Mouse (Mus musculus) testis, adult 2 months (tissue): ENCODE results near the gene Ros1. TPM values are rescaled to one million over a fixed set of nuclear protein-coding genes. Genes with fewer than 3 reads are reported as not detected.

Source experiments
- H3K27ac ChIP-seq: fragments of 200-500 bp; 2 replicates; pipeline ENCODE4 v1.5.1; 2012; ENCODE audit warnings: low read depth, low read length; ENCODE audit not compliant: control insufficient read depth, insufficient read depth
- H3K27me3 ChIP-seq: fragments of 200-500 bp; 2 replicates; pipeline ENCODE4 v1.6.1; 2012; ENCODE audit warnings: mild to moderate bottlenecking, low read length, moderate library complexity; ENCODE audit not compliant: control insufficient read depth, insufficient read depth
- H3K36me3 ChIP-seq: fragments of 200-500 bp; 2 replicates; pipeline ENCODE4 v1.6.1; 2012; ENCODE audit warnings: mild to moderate bottlenecking, low read length; ENCODE audit not compliant: control insufficient read depth, insufficient read depth
- H3K4me1 ChIP-seq: fragments of 200-500 bp; 2 replicates; pipeline ENCODE4 v1.6.1; 2012; ENCODE audit warnings: low read length; ENCODE audit not compliant: control insufficient read depth, insufficient read depth
- H3K4me3 ChIP-seq: fragments of 200-500 bp; 2 replicates; pipeline ENCODE4 v1.5.1; 2012; ENCODE audit warnings: low read depth, mild to moderate bottlenecking, low read length, moderate library complexity, mixed read lengths; ENCODE audit not compliant: control insufficient read depth
- CTCF ChIP-seq: fragments of 200-500 bp; IDR thresholded peaks from 2 replicates; pipeline ENCODE4 v1.5.1; 2012; ENCODE audit warnings: low read depth, mild to moderate bottlenecking, inconsistent platforms, low read length, moderate library complexity; ENCODE audit not compliant: control insufficient read depth, insufficient read depth, insufficient replicate concordance
- POLR2A ChIP-seq: fragments of 200-500 bp; IDR thresholded peaks from 2 replicates; pipeline ENCODE4 v1.6.1; 2012; ENCODE audit warnings: low read depth, mild to moderate bottlenecking, inconsistent platforms, low read length, moderate library complexity; ENCODE audit not compliant: control insufficient read depth
- polyA plus RNA-seq: library from polyadenylated mRNA; depleted of rRNA; stranded (reverse); fragments of >200 nt; gene quantifications from 2 replicates; pipeline ENCODE4 v1.2.3, GENCODE M21; 2012

The Ros1 gene
- polyA plus RNA-seq, 1 experiment, result 0.21 TPM

GRCm38 (mm10) chr10:52072482-52072881 is 122.6 kb downstream of the Ros1 start:
- Histone ChIP-seq H3K27ac (no peak overlapping the region), H3K27me3 (no peaks in the 10 kb centered on the region), H3K4me1 (no peaks in the 10 kb centered on the region), H3K36me3 (no peaks in the 10 kb centered on the region), H3K4me3 (no peak overlapping the region)
- no peak for TF ChIP-seq POLR2A
- TF ChIP-seq CTCF, result no peak

GRCm38 (mm10) chr10:52048287-52048686 is 146.8 kb downstream of the Ros1 start:
- H3K27ac ChIP-seq, result no peak overlapping the region
- no peak overlapping the region for H3K4me3 ChIP-seq
- no peaks in the 10 kb centered on the region for H3K36me3 ChIP-seq
- H3K27me3 ChIP-seq, result no peaks in the 10 kb centered on the region
- H3K4me1 ChIP-seq, result no peaks in the 10 kb centered on the region
- TF ChIP-seq CTCF (no peak), POLR2A (no peak)

GRCm38 (mm10) chr10:52043086-52043485 is 152.0 kb downstream of the Ros1 start:
- no peak for TF ChIP-seq POLR2A
- no peak for TF ChIP-seq CTCF
- Histone ChIP-seq H3K27ac (no peak overlapping the region), H3K27me3 (no peaks in the 10 kb centered on the region), H3K4me1 (no peaks in the 10 kb centered on the region), H3K4me3 (no peak overlapping the region), H3K36me3 (no peaks in the 10 kb centered on the region)

- no peak for TF ChIP-seq POLR2A
- no peak for TF ChIP-seq CTCF
- Histone ChIP-seq H3K27me3 (no peaks in the 10 kb centered on the region), H3K27ac (no peak overlapping the region), H3K36me3 (no peaks in the 10 kb centered on the region), H3K4me1 (no peaks in the 10 kb centered on the region), H3K4me3 (no peak overlapping the region)
These were observed 155.7 kb downstream of the Ros1 start for GRCm38 (mm10) chr10:52039392-52039791.

- Histone ChIP-seq H3K36me3 (no peaks in the 10 kb centered on the region), H3K27ac (no peak overlapping the region), H3K4me3 (no peak overlapping the region), H3K4me1 (no peaks in the 10 kb centered on the region), H3K27me3 (no peaks in the 10 kb centered on the region)
- TF ChIP-seq POLR2A (no peak), CTCF (no peak)
These were observed 161.3 kb downstream of the Ros1 start for GRCm38 (mm10) chr10:52033729-52034128.

- Histone ChIP-seq H3K27ac (no peak overlapping the region), H3K27me3 (no peaks in the 10 kb centered on the region), H3K4me3 (no peak overlapping the region), H3K4me1 (peaks cover 3% of the 10 kb centered on the region; the same call in 1 of the 2 replicates), H3K36me3 (no peaks in the 10 kb centered on the region)
- TF ChIP-seq CTCF (no peak), POLR2A (no peak)
These were observed 165.5 kb downstream of the Ros1 start for GRCm38 (mm10) chr10:52029421-52030080.

- no peaks in the 10 kb centered on the region for H3K27me3 ChIP-seq
These were observed 166.3 kb downstream of the Ros1 start for GRCm38 (mm10) chr10:52028561-52029370.

More at GRCm38 (mm10) chr10:52028561-52029370, 166.3 kb downstream of the Ros1 start:
- H3K36me3 ChIP-seq, result no peaks in the 10 kb centered on the region
- H3K27ac ChIP-seq, result no peak overlapping the region
- no peak overlapping the region for H3K4me3 ChIP-seq
- peaks cover 3% of the 10 kb centered on the region; the same call in 1 of the 2 replicates for H3K4me1 ChIP-seq
- TF ChIP-seq CTCF, result no peak
- TF ChIP-seq POLR2A, result no peak
